Mouse (Mus musculus) urinary bladder, adult 18-20 months (tissue): ENCODE measurements around the gene Ccdc9.

ENCODE experiments used
- DNase-seq, 2 experiments: peaks; one replicate each; pipeline ENCODE4 v3.0.0; 2022; ENCODE audit warnings: low spot score in 2 of 2, mixed read lengths in 2 of 2

Ccdc9 gene

DNA sequence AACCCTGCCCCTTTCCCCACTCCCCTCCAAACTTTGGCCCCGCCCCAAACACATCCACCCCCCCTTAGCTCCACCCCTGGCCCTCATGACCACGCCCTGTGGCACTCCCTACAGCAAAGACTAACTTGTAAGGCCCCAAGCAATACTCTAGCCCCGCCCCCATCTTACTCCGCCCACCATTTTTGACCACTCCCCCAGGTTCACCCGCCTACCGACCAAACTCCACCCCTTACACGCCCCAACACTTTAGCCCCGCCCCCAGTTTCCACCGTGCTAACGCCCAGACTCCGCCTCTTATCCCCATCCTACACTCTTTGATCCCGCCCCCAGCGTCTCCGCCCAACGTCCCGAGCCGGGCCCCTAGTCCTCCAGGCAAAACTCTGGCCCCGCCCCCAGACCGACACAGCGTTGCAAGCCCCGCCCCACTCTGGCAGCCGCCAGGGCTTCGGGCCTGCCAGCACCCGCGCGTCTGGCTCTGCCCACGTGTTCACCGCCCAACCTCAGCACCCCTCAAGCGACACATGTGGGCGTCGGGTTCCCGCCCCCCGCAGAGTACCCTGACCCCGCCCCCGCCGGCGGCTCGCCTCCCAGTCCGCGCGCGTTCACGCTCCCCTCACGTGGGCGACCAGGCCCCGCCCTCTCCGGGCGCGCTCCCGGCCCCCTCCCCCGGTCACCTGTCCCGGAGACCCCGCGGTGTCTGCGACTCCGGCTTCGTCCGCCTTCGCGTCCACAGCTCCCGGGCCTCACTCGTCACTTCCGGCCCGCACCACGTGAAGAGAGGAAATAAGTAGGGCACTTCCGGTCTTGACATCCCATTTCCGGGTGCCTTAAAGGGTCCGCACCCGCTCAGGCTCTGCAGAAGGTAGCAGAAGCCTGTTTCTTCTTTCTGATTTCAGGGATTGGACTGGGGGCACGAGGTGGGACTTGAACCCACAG, at the start of gene Ccdc9:
Ccdc9 (minus strand) TSS at position 770 of the 936 bp plus-strand sequence.
- DNase-seq, result peak; percentile 100

GRCm38 (mm10) chr7:16329146-16329545, 42.6 kb upstream of the Ccdc9 start:
- no peak for DNase-seq

DNA sequence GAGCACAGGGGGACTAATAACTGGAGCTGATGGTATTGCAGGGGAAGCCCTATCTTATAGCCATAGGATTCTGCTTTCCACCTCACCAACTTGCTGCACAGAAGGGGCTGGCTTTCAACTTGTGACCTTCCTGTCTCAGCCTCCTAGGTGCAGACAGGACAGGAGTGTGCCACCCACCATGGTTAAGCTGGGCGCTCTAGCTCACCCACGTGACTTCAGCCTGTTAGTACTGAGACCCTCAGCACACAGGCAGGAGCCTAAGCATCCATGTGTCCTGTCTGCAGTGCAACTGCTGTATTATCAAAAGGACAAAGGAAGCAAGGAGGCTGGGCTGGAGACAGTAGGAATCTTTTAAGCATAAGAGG, 40.0 kb upstream of the Ccdc9 start:
- no peak for DNase-seq

DNA sequence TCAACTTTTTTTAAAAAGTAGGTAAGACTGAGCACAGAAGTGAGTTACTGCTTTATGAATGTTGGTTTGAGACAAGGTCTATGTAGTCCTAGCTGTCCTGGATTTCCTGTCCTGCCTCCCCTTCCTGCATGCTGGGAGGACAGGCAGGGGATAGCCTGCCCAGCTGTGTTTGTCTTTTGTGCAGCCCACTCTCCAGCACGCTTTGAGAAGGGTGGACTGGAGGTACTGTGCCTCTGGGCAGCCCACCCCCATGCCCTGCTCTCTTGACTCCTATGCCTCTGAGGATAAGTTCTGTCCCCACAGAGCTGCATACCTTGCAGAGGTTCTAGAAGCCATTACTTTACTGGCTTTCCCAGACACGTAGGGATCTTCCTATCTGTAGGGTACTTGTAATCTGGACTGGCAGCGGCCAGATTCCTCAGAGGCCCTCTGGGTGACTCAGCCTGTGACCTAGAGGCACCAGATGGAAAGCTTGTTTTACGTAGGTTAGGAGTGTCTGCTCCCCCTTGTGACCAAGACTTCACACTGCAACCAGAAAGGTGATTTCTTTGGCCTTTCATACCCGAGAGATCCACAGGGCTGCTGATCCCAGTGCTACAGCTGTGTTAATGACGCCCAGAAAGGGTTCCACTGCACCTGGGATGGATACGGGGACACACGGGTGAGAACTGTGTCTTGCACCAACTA, 39.5 kb upstream of the Ccdc9 start:
- peak; percentile 26 to 58 for DNase-seq

GRCm38 (mm10) chr7:16324661-16325060, 38.1 kb upstream of the Ccdc9 start:
- DNase-seq, result no peak

DNA sequence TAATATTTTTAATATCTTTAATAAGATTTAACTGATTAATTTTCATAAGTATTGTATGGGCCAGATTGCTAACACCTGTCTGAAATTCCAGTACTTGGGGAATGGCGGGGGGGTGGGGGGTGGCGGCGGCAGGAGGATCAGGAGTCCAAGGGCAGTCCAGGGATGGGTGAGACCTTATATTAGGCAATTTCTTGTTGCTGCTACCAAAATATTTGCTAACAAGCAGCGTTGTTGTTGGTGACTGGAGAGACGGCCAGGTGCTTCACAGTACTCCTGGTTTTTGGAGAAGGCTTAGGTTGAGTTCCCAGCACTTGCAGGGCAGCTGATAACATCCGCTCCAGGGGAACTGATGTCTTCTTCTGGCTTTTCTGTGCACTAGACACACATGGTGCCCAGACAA, 33.9 kb upstream of the Ccdc9 start:
- DNase-seq, result no peak

GRCm38 (mm10) chr7:16319216-16319615, 32.6 kb upstream of the Ccdc9 start:
- no peak for DNase-seq

DNA sequence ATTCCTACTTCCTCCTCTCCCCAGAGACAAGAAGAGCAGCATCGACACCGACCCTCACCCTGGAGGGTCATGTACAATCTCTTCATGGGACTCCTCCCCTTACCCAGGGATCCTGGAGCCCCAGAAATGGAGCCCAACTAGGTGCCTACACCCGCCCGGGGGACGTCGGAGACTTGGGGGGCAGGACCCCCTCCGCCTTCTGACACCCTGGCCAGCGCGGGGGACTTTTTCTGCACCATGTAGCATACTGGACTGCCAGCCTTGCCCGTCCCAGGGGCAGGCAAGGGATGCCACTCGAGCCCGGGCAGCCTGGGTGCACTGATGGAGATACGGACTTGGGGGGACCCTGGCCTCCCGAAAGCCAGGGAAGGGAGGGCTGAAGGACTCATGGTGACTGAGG, 30.5 kb upstream of the Ccdc9 start:
- no peak for DNase-seq

DNA sequence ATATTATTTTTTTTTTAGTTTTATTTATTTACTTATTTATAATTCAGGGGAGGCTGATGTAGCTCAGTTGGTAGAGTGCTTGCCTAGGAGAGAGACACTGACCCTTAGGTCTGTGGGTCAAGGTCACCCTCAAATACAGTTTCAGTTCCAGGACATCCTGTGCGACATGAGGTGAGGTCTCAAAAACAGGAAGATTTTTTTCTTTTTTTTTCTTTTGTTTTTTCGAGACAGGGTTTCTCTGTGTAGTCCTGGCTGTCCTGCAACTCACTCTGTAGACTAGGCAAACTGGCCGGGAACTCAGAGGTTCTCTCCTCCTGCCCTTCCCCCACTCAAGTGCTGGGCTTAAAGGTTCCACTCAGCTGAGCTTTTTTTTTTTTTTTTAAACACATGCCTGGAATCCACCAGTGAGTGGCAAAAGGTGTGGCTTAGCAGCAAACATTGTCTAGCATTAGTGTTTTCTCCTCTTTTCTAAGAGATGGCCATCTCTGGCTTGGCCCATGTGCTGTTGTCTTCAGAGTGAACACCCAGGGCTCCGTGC, 28.7 kb upstream of the Ccdc9 start:
- DNase-seq, result no peak

DNA sequence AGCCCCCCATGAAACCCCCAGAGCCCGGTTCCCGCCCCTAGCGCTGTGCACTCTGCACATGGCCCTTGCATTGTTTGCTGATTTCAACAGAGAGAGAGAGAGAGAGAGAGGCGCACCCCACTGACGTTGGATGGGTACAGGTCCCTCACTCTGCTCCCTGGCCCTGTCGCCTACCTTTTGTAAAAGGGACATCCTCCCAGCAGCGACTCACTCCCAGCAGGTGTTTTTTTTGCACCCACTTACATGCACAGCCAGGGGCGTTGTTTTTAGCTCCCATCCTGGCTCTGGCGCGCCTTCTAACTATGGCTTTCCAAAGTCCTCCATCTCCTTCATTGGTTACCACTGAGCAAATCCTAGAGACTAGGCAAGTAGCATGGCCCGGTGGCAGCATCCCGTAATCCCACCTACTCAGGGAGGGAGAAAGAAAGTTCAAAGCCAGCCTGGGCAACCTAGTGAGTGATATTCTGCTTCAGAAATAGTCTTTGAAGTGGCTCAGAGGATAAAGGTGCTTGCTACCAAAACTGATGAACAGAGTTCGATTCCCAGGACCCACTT, 27.7 kb upstream of the Ccdc9 start:
- DNase-seq, result no peak

DNA sequence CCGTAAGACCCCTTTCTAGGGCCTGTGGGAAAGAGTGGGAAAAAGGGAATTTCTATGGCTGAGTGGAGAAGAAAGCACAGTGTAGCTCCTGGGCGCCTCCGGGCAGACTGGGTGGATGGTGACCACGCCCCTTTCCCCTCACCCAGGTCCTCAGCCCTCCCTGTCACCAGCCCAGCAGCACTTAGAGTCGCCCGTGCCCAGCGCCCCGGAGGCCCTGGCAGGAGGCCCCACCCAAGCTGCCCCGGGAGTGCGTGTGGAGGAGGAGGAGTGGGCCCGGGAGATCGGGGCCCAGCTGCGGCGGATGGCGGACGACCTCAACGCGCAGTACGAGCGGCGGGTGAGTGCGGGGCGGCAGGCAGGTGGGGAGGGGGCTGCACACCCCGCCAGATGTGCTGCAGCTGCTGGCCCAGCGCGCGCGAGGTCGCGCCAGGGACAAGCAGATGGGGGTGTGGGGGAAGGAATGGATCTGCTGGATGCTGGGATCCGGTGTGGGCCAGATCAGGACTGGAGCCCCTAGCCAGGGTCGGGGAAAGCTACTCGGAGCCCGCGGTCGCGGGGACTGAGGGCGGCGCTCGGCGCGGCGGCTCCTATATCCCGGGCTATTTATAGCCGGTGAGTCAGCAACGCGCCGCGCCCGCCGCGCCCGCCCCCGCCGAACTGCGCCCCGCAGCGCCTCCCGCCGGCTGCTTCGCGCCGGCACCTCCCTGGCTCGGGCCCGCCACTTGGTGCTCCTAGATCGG, 27.1 kb upstream of the Ccdc9 start:
- peak; percentile 77 to 79 for DNase-seq

GRCm38 (mm10) chr7:16312672-16313311, 26.2 kb upstream of the Ccdc9 start:
- DNase-seq, result peak; percentile 58 to 66

- DNase-seq, result peak; percentile 22 to 55
These were observed 25.5 kb upstream of the Ccdc9 start for GRCm38 (mm10) chr7:16312011-16312671.

DNA sequence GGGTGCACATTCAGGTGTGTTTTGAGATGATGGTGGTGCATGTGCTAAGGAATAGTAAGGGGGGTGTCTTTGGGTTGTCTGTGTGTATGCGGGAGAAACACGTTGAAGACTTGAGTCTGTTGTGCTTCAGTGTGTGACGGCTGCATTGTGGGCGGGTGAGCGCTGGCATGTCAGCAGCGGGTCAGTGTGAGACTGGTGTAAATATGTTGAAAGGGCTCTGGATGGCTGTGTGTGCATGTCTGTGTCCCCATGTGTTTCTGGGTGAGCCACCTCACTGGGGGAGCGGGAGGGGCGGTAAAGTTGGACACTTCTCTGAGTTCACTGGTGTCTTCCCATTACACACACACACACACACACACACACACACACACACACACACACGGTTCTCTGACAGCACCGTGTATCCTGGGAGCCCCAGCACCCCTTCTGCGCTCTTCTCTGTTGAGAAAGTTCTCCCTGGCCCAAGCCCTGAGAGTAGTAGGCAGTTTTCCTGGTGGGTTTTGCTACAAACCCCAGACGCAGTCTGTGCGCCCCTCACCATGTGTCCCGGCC, 24.9 kb upstream of the Ccdc9 start:
- DNase-seq, result peak in 1 of 2 experiments; percentile 35

DNA sequence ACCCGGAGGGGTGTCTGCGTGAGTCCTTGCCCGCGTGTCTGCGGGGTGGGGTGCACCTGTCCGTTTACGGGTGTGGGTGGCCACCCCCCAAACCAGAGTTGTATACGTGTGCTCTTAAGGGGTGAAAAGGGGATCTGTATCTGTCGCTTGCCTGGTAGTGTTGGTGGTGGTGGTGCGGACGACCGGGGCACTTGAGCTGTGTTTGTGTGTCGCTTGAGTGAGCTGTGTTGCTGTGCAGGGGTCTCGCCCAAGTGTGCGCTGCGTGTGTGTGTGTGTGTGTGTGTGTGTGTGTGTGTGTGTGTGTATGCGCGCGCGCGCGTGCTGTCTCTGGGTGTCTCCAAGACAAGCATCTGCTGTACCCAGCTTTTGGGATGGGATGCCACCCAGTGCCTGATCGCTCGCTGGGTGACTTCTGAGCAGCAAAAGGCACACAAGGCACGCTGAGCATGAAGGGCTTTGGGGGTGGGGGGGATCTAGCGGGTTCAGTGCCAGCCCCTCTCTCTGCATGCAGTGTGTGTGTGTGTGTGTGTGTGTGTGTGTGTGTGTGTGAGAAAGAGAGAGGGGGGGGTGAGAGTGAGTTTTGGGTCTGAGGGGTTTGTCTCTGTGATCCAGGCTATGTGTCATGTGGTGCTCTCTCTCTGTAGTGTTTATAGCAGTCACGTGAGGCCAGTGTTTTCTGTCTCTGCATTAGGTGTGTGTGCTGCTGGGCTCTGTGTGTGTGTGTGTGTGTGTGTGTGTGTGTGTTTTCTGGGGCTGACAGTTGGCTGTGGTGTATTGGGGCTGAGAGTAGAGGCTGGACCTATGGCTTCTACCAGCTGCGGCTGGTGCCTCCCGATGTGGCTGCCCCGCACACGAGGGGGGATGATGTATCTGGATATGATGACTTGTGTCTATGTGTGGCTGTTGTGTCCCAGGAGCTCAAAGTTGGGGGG, 24.2 kb upstream of the Ccdc9 start:
- DNase-seq, result peak in 1 of 2 experiments; percentile 43

DNA sequence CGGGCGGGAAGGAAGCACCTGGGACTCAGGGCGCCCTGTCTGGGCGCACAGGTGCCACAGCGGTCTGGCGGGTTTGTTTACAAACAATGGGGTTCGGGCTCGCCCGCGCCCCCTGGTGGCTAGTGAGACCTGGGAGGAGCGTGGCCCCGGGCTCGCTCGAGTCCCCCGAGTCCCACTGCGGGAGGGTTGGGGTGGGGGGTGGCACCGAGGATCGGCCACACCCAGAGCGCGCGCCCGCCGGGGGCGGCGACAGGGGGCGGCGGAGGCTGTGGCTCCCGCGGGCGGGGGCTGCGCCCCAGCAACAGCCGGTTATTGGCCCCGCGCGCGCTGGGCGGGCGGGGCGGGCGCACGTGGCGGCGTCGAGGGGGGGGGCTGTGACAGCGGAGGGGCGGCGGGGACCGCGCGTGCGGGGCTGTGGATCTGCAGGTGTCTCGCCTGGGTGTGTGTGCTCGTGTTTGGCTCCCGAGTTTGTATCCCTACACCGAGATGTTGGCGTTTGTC, 23.5 kb upstream of the Ccdc9 start:
- DNase-seq, result peak; percentile 77 to 82

GRCm38 (mm10) chr7:16309318-16310019, 22.9 kb upstream of the Ccdc9 start:
- peak; percentile 87 to 92 for DNase-seq
